Mouse (Mus musculus) E14TG2a.4 (cell line): Measurements from ENCODE around the gene Rnf207.

Experiments
- CTCF ChIP-seq: conservative IDR thresholded peaks from 2 replicates; pipeline ENCODE4 v1.5.1; 2014; ENCODE audit warnings: low read length
- NANOG ChIP-seq: IDR thresholded peaks from 2 replicates; pipeline ENCODE4 v1.6.1; 2014; ENCODE audit warnings: borderline replicate concordance, low read length, mixed read lengths
- POU5F1 ChIP-seq: IDR thresholded peaks from 2 replicates; pipeline ENCODE4 v1.6.1; 2014; ENCODE audit warnings: low read length, borderline replicate concordance

DNA sequence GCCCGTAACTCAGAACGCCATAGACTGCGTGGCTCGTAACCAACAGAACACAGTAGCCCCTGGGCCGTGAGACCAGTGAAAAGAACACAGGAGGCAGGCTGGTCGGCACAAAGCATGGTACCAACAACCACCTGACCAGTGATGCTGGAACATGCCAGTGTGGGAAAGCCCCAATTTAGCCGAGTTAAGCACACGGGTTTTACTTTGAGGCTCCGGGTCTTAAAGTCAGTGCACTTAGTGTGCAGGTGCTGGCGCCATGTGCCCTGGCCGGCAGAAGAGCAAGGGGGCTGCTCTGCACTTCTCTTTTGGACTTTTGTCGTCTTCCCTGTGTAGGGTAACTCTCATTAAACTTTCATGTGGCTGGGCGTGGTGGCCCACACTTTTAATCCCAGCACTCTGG lies 48.8 kb downstream of the Rnf207 start:
- TF ChIP-seq CTCF (no peak), POU5F1 (no peak), NANOG (no peak)
